Mouse (Mus musculus): ENCODE data around the gene Dtwd1. TPM values are rescaled to one million over a fixed set of nuclear protein-coding genes. Genes with fewer than 3 reads are reported as not detected.
"Not testable (repeated sequence)": the region's sequence is repeated elsewhere in the genome, so short reads cannot be mapped to it uniquely, and the experiment has no call there.

The Dtwd1 gene
- 13.8 and 16.4 TPM in 2 replicates for total RNA-seq (2021)
- long read RNA-seq, transcript Dtwd1-202 (5 exons, 1,342 nt), result major isoform, 19 of 25 reads
- long read RNA-seq, partial matches to known transcripts, result 1 of 25 reads
- long read RNA-seq, other reads (novel, unspliced or antisense), result 5 of 25 reads

DNA sequence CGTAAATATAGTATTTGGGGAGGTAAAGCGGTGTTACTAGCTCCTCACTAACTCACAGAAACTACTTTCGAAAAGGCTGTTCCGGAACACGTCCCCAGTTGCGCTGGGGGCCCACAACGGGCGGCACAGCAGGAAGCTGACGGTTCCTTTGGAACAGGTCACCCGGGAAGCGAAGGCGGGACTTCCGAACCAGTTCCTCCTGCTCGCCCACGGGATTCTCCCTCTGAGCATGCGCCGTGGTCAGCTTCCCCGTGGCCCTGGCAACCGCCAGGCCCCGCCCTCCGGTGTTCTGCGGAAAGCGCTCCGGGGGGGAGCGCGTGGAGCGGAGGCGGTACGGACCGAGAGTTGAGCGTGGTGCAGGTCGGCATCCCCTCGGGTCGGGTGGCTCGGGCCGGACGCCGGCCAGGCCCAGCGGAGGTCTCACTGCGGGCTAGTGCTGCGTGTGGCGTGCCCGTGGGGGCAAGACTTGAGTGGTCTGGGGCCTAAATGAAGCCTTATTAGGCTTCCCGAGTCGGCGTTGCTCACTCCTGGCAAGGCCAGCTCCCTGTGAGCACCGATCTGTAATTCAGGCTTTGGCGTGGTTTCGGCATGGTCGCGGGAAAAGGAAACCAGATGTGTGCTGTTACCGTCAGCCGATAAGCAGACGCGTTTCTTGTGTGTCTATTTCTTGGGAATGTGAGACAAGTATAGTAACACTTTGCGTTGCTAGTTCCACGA is at the start of gene Dtwd1, which contains the start of gene Fam227b:
Gene Dtwd1, plus strand, starts transcription at position 287 of the 717 bp plus-strand sequence.
Gene Fam227b, minus strand, starts transcription at position 150 of the 717 bp plus-strand sequence.
- peak; percentile 99 for DNase-seq

DNA sequence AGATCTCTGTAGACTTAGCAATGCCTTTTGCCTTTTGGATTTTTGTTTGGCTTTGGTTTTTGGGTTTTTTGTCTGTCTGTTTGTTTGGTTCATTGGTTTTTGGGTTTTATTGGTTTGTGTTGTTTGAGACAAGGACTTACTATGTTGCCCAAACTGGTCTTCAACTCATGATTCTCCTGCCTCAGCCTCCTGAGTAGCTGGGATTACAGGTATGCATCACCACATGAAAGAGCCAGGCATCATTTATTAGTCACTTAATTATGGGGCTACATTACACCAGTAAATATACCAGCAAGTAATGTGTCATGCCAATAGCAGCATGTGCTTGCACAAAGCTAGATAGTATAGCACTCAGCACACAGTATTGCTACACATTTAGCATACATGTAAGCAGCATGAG is 4.2 kb upstream of the Dtwd1 start:
- DNase-seq, result no peak

DNA sequence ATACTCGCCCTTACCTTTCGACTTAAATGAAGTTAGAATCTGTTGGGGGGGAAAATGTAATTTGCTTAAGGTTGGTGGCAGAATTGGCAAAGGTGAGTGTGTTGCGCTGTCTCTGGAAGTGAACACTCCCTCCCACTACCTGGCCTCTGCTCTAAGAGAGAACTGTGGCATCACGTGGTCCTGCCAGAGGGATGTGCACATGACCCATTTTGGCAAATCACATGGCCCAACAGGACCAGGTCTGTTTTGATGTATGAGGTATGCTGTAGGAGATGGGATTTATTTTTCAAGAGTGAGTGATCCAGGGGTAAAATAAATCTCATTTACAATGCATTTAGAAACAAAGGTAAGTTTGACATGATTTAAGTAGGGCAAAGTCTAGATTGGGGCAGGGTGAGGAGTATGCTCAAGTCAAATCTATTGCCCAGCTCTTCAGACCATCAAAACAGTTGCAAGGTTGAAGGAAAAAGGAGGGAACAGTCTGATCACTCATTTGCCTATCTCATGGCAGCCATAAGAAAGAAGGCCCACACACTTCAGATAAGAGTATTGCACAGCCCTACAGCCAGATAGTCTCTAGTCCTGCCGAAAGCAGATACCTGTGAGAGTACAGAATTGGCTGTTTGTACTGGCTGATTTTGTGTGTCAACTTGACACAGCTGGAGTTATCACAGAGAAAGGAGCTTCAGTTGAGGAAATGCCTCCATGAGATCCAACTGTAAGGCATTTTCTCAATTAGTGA is 13.5 kb downstream of the Dtwd1 start:
- DNase-seq, result no peak

DNA sequence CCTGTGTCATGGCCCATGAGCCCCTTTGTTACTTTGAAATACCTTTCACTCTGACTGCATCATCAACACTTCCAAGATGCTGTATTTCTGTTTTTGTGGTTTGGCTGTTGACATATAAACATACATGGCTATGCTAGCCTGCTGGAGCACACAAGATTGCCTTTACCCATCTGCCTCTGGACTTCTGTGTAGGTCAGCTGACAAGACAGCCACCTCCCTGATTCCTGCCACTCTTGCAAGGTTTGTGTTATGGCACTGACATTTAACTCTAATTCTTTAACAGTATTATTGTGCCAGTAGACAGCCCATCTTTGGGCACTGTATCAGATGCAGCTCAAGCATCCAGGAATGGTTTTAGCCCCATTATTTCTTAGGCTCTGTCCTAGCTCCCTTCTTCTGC is 14.4 kb downstream of the Dtwd1 start:
- DNase-seq, result no peak

DNA sequence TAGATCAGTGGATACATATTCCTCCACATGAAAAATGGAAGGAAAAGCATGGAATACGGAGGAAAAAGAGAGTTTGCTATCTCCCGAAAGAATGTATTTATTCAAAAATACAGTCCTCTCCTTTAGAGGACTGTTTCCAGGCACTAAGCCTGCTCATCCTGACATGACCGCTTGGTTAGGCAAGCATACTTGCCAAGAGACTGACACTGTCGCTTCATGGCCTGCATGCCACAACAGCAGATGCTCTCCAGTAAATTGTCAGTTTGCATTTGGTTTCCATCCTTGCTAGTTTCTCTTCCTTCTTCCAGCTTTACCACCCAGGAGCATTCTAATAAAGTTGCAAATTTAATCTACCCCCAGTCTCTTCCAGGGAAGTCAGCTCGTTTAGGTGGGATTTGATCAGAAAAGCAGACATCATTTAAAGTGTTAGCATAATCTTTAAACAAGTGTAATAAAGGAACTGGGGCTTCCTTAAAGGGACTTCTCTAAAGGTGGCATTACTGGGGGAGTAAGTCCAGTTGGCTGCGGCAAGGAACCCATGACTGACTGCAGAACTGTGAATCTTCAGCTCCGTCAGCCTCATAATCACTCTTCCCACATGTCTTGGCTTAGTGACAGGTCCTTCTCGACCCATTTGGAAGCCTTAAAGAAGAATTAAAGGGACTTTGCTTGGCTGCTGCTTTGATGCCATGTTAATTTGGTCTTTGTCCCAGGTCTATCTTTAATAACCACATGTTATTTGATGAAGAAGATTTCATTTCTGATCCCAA is 15.1 kb downstream of the Dtwd1 start:
- DNase-seq, result no peak

DNA sequence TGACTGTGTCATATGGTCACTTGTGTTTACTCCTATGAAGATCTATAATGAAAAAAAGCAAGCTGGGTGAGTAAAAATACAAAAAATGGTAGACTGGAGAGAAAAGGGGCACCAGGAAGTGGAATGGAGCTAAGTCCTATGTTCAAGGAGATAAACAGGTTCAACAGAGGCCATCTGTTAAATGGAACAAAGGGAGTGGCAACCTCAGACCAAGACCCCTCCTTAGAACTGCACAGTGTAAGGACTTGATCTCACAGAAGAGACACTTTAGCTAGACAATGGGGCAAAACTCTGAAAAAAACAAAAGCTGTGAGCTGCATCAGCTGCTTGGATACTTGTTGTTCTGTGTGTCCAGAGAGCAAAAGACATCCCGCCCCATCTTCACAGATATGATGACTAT is 19.5 kb downstream of the Dtwd1 start:
- no peak for DNase-seq

DNA sequence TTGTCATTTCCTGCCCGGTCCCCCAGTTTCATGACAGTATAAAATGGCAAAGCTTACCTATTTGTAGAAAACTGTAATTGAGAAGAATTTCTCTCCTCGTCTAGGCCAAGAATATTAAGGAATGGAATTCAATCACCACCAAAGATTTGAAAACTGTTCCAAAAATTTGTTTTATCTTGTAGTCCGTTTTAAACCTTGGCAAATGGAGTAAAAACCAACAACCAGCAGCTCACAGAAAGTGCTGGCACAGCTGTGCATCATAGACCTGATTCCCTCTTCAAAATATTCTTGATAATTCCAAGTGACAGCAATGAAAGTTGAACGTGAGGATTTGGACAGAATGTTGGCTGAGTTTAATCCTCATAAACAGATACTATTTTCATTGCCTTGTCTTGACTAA is 39.4 kb downstream of the Dtwd1 start:
- DNase-seq, result no peak

DNA sequence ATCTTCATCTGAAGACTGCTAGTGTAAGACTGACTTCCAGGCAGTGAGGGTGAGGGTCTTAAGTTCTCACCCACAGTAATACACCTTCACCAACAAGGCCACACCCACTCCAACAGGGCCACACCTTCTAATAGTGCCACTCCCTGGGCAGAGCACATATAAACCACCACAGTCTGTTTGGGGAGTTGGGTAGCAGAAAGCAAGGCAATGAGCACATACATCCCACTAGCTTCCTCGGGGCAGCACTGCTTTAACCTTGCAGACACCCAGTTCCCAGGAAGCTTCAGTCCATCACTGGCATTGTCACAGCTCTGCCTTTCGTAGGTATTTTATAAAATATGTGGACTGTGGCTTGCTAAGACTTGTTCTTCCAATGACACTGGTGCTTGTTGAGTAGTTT is 40.2 kb downstream of the Dtwd1 start:
- DNase-seq, result no peak

DNA sequence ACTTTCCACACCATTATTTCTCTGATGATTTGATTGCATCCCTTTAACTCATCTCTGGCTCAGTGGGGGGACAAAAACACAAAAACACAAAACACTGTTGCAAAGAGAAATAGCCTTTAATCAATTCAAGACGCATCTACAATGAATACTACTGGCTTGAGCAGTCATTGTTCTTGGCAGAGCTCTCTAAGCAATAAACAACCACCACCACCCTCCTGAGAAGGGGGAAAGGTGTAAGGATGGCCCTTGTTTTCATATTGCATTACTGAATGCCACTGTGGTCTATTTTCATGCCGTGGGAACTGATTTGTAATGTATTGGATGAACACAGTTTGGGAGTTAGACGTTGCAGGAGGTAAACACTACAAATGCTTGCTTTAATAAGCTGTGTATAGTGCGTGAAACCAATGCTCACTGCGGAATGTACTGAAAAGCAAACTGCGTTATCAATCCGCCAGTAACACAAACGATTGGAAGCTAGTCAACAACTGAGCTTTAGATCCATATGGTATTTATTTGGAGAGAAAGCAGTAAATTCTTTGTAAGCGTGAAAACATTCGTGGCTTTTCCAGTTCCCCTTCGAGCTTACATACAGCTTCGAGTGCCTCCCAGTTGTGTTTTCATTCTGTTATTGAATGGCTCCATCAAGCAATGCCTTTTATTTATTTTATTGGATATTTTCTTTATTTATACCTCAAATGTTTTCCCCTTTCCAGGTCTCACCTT is 43.9 kb downstream of the Dtwd1 start:
- DNase-seq, result no peak

DNA sequence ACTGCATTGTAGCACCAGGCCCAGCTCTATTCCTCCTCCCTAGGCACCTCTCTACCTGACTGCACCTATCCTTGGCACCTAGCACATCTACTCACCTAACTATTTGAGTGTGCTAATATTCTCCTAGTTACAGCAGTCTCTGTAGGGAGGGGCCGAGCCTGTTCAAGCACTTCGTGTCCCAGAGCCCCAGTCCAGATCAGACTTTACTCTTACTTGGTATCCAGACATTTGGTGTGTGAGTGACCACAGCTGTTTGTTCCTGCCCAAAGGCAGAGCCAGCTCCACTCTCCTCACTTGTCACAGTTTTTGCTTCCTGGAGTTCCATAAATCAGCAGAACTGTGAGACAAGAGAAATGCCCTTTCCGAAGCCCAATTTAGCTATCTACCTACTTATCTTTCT is 47.0 kb downstream of the Dtwd1 start:
- DNase-seq, result no peak

DNA sequence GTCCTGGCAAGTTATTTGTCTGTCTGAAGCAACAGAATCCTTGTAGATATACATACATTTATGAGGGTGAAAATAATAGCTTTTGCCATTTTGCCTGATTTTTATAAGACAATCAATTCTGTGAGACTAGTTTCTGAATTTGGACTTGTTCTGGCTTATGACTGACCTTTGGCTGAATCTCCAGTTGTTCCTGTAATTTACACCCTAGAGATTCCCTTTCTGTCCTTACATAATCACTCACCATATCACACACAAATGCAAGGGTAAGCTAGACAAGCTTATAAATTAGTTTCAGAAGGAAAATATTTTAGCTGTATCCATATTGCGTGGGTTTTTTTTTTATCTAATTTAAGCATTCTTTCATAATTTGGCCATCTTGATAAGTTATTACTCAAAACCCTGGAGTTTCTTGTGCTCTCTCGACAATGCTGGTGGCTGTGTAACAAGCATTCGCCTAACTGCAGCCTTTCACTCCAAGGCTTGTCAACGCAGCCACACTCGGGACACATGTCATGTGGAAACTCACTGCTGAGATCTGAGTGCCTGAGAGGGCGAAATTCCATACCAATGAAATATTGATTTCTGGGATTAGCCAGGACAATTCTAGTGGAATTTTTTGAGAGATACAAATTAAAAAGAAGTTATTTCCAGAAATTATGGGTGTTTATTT is 59.2 kb downstream of the Dtwd1 start:
- DNase-seq, result no peak

DNA sequence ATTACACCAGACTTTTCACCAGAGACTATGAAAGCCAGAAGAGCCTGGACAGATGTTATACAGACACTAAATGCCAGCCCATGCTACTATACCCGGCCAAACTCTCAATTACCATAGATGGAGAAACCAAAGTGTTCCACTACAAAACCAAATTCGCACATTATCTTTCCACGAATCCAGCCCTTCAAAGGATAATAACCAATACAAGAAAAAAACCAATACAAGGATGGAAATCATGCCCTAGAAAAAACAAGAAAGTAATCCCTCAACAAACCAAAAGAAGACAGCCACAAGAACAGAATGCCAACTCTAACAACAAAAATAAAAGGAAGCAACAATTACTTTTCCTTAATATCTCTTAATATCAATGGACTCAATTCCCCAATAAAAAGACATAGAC is 62.9 kb downstream of the Dtwd1 start, which contains the start of gene Gm17555:
Gene Gm17555, plus strand, starts transcription at position 301 of the 400 bp plus-strand sequence.
- not testable (repeated sequence) for DNase-seq

Other genes with a start within 250 kb of the Dtwd1 start
- gene Fgf7, start 117.5 kb upstream of the Dtwd1 start, total RNA-seq (2021), result 0.61 and 0.62 TPM in 2 replicates
- gene Fam227b, start 137 bp upstream of the Dtwd1 start, total RNA-seq (2021), result not detected in 2 replicates
- gene Gm17555, start 63.0 kb downstream of the Dtwd1 start, total RNA-seq (2021), result not detected in 2 replicates

All from adrenal gland, postnatal 25 days (tissue).